Mouse (Mus musculus): ENCODE measurements around the gene Itgal. TPM values are rescaled to one million over a fixed set of nuclear protein-coding genes. Genes with fewer than 3 reads are reported as not detected.
"Not testable (repeated sequence)": the region's sequence is repeated elsewhere in the genome, so short reads cannot be mapped to it uniquely, and the experiment has no call there.

Itgal gene
- total RNA-seq, 4 experiments from 2014 or later, result 0.44 to 0.91 (median 0.83) TPM

DNA sequence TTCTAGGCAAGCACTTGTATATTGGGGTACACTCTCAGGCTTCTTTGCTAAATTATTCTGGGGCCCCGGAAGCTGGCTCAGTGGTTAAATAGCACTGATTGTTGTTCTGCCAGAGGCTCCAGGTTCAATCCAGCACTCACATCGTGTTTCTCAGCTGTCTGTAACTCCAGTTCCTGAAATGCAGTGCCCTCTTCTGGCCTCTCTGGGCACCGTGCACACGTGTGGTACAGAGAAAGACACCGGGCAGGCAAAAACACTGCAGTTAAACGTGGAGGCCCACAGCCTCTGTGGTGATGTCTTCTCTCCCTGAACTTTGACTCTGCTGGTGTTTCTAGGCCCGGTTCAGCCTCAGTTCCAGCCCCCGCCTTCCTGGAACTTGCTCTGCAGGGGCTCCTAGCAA lies 17.7 kb upstream of the Itgal start:
- DNase-seq (ENCODE audit: low spot score in 2 of 2), result no peak

DNA sequence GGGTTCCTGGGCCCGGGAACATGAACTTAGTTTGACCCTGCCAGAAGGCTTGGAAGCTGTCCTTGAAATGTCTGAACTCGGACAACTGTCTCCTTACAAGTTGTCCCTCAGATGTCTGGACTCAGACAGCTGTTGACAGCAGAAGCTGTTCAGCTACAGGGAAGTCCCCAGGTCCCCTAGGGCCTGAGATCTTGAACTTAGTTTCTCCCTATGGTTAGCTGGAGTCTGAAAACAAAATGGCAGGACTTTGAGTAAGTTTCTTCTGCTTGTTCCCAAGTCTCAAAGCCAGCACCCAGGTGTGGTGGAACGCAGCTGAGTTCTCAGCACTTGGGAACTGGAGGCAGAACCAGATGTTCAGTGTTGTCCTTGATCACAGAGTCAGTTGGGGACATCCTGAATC lies 16.0 kb upstream of the Itgal start:
- DNase-seq (ENCODE audit: low spot score in 2 of 2), result no peak

DNA sequence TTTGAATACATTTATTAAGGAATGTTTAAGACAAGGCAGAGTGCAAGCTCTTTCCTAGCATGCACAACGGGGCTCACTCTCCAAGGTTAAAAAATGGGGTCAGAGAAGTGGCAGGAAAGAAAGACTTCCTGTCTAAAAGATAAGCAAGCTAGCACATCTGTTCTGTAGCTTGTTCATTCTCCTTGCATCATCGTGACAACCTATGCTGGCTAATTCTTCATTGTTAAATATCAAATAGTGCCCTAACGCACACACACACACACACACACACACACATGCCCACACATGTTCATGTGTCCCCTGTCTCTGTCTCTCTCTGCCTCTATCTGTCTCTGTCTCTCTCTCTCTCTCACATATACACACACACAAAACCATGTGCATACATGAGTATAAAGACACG lies 14.9 kb upstream of the Itgal start:
- no peak for DNase-seq (ENCODE audit: low spot score in 2 of 2)

DNA sequence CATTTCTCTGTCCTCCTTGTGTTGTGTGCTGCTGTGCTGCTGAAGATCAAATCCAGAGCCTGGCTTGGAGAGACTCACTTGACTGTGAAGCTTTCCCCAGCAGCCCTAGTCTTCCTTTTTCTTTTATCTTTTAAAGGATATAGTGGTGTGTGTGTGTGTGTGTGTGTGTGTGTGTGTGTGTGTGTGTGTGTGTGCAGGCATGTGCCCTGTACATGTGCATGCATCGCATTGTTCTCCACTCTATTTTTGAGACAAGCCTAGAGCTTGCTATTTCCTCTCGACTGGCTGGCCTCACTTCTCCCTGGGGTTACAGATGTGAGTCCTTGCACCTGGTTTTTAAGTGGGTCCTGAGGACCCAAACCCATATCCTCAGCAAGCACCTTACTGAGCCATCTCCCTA lies 13.9 kb upstream of the Itgal start:
- DNase-seq (ENCODE audit: low spot score in 2 of 2), result no peak

DNA sequence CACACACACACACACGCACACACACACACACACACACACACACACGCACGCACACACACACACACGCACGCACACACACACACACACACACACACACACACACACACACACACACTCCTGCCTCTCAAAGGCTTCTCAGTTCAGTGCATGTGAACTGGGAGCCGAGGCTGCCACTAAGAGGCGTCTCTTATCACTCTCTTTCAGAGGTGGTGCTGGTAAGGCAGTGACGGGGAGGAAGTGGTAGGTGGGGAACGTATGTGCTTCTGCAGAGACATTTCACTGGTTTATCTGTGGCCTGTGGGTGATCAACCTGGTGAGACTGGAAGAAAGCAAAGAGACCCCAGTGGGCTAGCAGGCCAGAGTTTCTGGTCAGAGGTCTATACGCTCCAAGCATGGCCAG lies 10.9 kb upstream of the Itgal start:
- DNase-seq (ENCODE audit: low spot score in 2 of 2), result no peak

DNA sequence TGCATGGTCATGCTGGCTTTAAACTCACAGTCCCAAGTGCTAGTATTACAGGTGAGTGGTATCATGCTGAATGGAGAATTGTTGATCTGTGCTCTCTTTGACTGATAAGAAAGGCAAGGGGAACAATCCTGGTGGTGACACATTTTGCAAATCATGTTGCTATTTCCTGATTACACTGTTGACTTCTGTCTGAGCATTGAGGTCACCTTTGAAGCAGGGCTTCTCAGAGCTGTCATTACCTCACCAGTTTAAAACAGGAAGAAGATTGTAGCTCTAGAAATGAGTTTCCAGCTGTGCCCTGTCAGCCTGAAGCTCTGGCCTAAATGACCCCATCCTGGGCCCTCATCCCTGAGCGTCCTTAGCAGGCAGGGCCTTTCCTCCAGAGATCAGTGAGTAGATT lies 8.1 kb upstream of the Itgal start:
- DNase-seq (ENCODE audit: low spot score in 2 of 2), result no peak

DNA sequence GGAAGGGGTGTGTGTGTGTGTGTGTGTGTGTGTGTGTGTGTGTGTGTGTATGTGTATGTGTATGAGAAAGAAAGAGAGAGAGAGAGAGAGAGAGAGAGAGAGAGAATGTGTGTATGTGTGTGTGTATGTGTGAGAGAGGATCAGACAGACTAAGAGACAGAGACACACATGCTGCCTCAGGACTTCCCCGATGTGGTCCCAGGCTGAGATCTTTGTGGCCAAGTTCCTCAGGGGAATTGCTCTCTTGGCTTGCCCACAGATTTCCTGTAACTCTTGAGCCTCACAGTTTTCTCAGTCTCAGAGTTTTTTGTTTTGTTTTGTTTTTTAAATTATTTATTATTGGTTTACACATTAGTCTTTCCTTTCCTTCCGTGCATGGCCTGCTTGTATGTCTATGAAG lies 6.8 kb upstream of the Itgal start:
- no peak for DNase-seq (ENCODE audit: low spot score in 2 of 2)

DNA sequence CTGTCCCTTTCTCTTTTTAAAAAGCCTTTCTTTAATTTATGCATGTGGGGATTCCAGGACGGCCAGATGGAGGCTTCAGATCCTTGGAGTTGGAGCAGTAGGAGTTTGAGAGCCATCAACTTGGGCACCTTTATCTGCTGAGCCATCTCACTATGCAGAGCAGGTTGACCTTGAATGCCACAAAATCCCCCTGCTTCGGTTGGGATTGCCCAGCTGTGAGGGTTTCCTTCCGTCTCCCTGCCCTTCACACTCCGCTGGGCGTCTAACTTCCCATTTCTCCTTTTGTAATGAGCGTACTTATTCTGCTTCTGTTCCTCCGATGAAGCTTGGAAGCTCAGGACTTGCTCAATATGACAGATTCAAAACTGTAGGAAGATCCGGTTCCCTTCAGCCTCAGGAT lies 5.9 kb upstream of the Itgal start:
- DNase-seq (ENCODE audit: low spot score in 2 of 2), result no peak

DNA sequence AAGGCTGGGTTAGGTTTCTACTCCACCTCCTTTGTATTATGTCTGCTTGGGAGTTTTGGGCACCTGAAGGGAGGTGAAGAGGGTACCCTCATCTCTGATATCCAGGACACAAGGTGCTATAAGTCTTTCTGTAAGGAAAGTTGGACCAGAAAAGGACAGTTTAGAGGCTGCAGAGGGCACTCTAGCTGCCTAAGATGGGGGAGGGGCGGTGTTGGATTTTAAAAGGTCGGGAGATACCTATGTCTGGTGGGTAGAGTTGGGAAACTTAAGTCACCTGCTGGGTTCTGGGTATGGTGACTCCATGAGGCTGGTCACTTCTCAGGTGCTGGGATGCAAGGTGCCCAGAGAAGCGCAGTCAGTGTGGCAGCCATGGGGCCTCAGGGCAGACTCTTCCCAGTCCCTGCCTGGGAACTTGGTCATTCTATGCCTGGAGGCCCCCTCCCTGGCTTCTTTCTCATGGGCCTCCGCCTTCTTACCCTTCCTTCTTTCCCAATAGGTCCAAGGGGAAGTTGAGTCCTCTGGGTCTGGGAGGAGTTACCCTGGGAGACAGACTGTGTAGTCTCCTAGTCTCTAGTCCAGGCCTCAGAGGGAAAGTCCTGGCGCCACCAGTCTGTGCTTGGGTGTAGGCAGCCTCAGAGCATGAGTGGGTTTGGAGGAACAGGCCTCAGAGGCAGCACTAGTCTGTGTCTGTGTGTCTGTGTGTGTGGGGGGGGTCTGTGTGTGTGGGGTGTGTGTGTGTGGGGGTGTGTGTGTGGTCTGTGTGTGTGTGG lies 911 bp downstream of the Itgal start:
- DNase-seq (ENCODE audit: low spot score in 2 of 2), result no peak

DNA sequence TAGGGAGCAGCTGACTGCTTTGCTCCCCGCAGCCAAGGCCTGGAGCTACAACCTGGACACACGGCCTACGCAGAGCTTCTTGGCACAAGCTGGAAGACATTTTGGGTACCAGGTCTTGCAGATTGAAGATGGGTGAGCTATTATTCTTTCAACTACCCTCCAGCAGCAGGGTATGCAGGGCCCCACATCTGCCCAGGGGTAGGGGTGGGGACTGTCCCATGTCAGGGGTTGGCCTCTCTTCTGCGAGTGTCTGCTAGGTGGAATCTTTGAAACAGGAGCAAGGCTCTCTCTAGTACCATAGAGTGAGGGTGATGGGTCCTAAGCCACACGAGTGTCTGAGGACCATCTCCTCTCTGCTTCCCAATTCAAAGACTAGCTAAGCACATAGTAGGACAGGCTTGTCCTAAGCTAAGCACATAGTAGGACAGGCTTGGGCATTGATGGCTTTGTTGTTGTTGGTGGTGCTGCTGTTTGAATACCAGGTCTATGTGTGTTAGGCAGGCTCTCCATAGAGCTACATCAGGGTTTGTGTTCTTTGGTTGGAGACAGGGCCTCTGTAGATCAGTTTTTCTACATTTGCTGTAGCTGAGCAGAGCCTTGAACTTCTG lies 1.6 kb downstream of the Itgal start:
- DNase-seq (ENCODE audit: low spot score in 2 of 2), result no peak

DNA sequence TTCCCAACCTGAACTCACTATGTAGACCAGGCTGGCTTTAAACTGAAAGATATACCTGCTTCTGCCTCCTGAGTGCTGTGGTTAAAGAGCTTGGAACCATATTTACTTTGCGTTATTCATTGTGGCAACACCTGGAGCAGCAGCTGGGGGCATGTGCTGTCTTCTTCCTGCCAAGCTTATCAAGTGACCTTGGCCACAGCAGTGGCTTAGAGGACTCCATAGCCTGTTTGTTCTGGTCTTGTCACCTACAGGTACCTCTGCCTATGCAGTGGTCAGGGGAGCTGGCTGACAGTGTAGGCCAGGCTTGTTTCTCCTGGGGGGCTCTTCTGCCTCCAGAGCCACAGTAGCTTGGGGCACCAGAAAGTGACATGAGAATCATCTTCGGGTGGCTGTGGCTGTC lies 12.4 kb downstream of the Itgal start:
- DNase-seq (ENCODE audit: low spot score in 2 of 2), result no peak

DNA sequence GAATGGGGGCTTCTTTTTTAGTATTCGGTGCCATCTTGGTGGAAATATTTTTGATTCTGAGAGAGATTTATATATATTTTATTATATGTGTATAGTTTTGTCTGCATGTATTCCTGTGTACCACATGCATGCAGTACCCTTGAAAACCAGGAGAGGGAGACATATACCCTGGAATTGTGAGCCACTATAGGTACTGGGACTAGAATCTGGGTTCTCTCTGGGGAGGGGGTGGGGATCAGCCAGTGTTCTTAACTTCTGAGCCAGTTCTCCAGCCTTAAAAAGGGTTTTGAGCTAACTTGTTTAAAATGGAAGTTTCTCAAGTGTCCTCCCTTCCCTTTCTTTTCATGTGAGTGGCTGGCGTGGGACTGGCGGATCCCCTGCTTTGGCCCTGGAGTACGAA lies 12.8 kb downstream of the Itgal start:
- DNase-seq (ENCODE audit: low spot score in 2 of 2), result no peak

DNA sequence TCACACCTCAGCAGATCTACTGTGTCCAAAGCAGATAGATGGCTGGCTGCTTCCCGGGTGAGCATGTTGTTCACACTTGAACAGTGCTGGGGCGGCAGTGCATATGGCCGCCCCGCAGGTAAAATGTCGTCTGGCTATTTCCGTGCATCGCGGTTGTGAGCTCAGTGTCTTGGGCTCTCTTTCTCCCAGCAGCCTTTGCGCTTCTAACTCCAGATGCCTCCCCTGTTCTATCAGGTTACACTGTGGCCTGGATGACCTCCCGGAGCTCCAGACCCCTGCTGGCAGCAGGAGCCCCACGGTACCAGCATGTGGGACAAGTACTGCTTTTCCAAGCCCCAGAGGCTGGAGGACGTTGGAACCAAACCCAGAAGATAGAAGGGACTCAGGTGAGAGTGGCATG lies 13.9 kb downstream of the Itgal start:
- no peak for DNase-seq (ENCODE audit: low spot score in 2 of 2)

DNA sequence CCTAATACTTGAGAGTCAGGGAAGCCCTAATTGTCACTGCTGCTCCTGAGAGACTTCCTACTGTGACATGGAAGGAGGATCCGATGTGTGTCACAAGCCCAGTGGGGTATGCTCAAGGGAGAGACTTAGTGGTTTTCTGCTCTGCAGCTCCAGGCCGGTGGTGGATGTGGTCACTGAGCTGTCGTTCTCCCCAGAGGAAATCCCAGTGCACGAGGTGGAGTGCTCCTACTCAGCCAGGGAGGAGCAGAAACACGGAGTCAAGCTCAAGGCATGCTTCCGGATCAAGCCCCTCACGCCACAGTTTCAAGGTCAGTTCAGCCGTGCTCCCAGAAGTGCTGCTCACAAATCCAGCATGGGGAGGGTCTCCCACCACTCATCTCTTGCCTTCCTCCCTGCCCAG lies 17.9 kb downstream of the Itgal start:
- DNase-seq (ENCODE audit: low spot score in 2 of 2), result no peak

DNA sequence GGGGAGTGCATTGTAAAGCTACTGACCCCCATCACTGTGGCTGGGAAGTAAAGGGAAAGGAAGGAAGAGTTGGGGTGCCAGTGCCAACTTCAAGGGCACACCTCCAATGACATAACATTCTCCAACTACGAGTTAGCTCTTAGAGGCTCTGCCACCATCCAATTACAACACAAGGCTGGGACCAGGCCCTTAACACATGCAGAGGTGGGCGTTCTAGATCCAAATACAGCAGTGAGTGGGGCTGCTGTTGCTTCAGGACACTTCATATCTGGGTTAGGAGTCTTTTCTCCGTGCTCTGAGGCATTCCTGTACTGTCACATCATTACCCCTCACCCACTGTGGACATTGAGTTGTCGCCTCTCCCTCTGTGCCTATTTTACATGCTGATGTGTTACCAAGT lies 25.0 kb downstream of the Itgal start:
- DNase-seq (ENCODE audit: low spot score in 2 of 2), result no peak

DNA sequence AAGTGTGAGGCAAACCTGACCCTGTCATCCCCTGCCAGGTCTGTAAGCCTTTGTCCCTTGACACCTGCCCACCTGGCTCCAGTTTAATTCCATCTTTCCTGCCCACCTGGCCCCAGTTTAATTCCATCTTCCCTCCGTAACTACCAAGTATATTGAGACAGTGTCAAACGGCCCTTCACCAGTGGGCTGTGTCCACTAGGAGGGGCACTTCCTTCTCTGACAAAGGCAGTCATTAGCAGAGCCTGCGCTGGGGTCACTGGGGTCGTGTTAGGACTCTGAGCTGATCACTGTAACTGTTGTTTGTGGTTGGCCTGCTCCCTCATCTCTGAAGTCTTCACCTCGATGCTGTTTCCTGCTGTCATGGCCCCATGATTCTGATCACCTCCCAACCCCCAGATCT lies 26.0 kb downstream of the Itgal start:
- no peak for DNase-seq (ENCODE audit: low spot score in 2 of 2)

DNA sequence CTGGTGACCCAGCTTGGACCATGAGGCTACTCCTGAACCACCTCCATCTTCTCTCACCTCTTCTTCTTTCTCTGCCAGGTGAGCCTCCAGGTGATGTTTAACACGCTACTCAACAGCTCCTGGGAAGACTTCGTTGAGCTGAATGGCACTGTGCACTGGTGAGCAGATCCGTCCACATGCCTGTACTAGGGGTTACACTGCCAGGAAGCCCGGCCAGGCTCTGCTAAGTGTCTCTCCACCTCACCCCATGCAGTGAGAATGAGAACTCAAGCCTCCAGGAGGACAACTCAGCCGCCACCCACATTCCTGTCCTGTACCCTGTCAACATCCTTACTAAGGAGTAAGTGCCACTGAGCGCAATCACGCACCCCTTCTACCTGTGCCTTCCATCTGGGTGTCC lies 28.9 kb downstream of the Itgal start:
- DNase-seq (ENCODE audit: low spot score in 2 of 2), result no peak

DNA sequence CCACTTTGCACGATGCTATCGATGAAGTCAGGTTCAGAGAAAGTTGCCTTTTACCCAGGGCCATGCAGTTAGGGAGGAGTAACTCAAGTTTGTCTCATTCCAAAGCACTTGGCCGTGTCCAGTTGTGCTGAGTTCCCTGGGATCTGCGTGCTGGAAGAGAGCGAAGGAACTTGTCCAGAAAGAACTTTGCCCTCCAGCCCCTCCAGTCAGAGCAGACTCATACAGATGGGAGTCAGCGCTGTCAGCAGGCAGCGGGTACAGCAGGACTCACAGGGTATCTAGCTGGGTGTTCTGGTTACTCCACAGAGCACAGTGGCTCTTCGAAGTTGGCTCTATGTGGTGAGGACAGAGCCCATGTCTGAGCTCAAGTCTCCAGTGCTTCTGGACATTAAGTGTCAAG lies 29.5 kb downstream of the Itgal start:
- DNase-seq (ENCODE audit: low spot score in 2 of 2), result no peak

DNA sequence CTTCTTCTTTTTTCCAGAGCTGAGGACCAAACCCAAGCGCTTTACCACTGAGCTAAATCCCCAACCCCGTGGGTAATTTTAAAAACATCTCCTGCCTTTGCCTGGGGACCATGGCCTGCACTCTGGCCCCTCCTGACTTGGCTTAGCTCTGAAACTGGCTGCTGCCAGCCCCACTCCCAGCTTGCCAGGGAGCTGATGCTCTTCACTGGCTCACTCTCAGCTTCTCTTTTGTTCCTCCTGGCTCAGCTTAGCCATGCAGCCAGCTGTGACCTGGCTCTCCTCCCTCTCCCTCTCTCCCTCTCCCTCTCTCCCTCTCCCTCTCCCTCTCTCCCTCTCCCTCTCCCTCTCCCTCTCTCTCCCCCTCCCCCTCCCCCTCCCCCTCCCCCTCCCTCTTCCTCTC lies 30.6 kb downstream of the Itgal start:
- DNase-seq (ENCODE audit: low spot score in 2 of 2), result peak in 1 of 2 experiments; percentile 62

DNA sequence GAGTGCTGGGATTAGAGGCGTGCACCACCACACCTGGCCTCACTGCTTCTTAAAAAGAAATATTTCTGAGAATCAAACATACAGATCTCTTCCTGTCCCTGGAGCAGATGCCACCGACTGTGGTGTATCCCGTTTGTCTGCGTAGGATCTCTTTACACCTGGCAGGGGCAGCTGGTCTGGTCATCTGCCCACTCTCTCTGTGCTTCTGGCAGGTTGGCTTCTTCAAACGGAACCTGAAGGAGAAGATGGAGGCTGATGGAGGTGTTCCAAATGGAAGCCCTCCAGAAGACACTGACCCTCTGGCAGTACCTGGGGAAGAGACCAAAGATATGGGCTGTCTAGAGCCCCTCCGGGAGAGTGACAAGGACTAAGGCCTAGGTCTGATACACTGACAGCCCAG lies 37.2 kb downstream of the Itgal start:
- no peak for DNase-seq (ENCODE audit: low spot score in 2 of 2)

DNA sequence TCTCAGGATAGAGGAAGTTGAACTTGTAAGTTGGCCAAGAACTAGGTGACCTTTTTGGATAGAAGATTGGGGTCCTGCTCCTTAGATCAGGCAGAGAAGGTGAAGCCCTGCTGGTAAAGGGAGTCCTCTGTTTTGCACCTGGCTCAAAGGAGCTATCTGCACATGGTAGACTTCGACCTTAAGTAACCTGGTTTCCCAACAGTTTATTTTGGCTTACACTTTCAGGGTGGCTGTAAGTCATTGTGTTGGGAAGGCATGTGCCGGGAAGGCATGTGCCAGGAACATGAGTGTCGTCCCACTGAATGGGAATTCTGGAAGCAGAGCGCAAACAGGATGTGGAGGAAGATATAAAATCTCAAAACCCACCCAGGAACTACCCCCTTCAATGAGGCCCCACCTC lies 39.5 kb downstream of the Itgal start:
- DNase-seq (ENCODE audit: low spot score in 2 of 2), result no peak

DNA sequence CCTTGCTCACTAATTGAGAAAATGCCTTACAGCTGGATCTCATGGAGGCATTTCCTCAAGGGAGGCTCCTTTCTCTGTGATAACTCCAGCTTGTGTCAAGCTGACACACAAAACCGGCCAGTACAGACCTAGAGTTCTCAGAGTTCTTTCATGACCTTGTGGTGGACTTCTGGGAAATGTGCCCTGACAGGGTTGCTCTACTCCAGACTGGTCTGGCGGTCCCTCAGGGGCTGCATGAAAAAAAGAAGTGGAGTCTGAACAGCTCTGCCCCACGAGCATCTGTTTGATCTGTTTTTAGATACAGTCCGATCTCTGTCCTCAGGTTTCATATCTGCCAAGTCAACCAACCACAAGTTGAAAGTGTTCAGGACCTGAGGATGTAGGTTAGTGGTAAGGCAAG lies 41.6 kb downstream of the Itgal start:
- DNase-seq (ENCODE audit: low spot score in 2 of 2), result no peak

DNA sequence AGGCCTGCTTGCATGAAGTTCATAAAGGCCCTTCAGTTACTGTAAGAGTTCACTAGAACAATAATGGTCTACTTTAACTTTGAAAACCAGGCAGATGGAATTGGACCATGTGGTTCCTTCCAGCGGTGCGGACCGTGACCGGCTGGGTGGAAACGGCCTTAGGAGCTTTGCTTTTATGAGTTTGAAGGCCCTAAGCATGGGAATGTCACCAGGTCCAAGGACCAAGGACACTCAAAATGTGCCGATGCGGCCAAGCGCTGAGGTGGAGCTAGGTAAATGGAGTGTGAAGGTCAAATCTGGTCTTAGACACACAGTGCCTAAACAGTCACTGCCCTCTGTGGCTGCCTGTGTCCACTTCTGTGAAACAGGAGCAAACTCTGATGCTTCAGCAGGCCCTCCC lies 45.3 kb downstream of the Itgal start:
- no peak for DNase-seq (ENCODE audit: low spot score in 2 of 2)

DNA sequence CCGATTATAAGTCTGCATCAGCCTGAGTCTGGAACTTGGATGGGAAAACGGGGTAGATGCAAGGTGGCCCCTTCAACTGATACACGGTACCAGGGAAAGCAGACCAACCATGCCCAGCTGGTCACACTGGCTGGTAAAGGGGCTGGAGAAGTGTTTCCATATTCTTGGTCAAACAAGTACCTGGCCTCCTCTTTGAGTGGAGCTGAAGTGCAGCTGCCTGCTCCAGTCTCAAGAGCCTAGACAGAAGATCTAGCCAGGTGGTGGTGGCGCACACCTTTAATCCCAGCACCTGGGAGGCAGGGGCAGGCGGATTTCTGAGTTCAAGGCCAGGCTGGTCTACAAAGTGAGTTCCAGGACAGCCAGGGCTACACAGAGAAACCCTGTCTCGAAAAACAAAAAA lies 45.8 kb downstream of the Itgal start:
- not testable (repeated sequence) for DNase-seq (ENCODE audit: low spot score in 2 of 2)
